Mouse (Mus musculus) Patski (cell line): ENCODE data around the gene Musk. TPM values are rescaled to one million over a fixed set of nuclear protein-coding genes. Genes with fewer than 3 reads are reported as not detected.

Experiments used
- ATAC-seq: fragments of 100-300 bp; one replicate; pipeline ENCODE4 v1.8.0; 2021
- CTCF ChIA-PET: fragments of 350-600 bp; sonication (Branson Sonifier 250); formaldehyde crosslinking; loops from one replicate; lab custom pipeline; 2022; ENCODE audit warnings: inconsistent platforms; lab: Charles Lee
- POLR2A ChIA-PET: fragments of 350-600 bp; sonication (Branson Sonifier 250); formaldehyde crosslinking; loops from one replicate; lab custom pipeline; 2022; ENCODE audit warnings: antibody characterized with exemption, inconsistent platforms; lab: Charles Lee
- DNase-seq: peaks from one replicate; pipeline ENCODE4 v3.0.0-alpha.2; 2011; ENCODE audit warnings: low read depth, low spot score
- H3K27me3 ChIP-seq: fragments of 371-371 bp; one replicate; pipeline ENCODE4 v1.5.1; 2021
- CTCF ChIP-seq: fragments of 100-300 bp; IDR thresholded peaks from one replicate; pipeline ENCODE4 v1.5.1; 2021
- in situ Hi-C: fragments of 300-500 bp; cut with MboI; formaldehyde crosslinking; loops from 3 replicates; pipeline ENCODE4 v1.11.1; 2018; ENCODE audit warnings: low pct_unique_long_range_greater_than_20kb, mixed read lengths
- polyA plus RNA-seq: library from polyadenylated mRNA; unstranded; gene quantifications from one replicate; pipeline ENCODE4 v1.2.3, GENCODE M21; 2021

The Musk gene
- polyA plus RNA-seq, 1 experiment from 2014 or later, result not detected

DNA sequence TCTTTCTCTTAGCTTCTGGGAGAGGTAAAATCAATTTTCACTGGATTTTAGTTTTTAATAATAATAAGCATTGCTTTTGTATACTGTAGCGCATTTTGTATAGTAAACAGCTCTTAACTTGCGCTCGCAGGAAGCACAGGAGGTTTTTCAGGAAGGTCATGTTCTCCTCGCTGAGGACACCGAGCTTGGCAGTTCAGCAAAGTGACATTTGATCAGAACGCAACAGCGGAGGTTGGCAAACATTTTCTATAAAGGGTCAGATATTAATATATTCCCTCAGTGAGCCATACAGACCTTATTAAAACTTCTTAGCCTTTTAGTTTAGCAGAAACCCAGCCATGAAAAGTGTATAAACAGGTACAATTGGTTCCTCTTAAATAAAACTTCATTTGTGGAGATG is 64.4 kb downstream of the Musk start:
- ChIA-PET CTCF (interaction anchor here (1.0 to 1.8 kb wide), 4 partner anchors 10 to 20 kb away, joined by 3 to 9 read pairs (median 3); no protein-coding TSS in a partner anchor), POLR2A (no interaction called here)
- no peaks in the 10 kb centered on the region for H3K27me3 ChIP-seq
- in situ Hi-C loops, result no loop called here
- DNase-seq (no peak), ATAC-seq (no peak)
- TF ChIP-seq CTCF, result no peak

DNA sequence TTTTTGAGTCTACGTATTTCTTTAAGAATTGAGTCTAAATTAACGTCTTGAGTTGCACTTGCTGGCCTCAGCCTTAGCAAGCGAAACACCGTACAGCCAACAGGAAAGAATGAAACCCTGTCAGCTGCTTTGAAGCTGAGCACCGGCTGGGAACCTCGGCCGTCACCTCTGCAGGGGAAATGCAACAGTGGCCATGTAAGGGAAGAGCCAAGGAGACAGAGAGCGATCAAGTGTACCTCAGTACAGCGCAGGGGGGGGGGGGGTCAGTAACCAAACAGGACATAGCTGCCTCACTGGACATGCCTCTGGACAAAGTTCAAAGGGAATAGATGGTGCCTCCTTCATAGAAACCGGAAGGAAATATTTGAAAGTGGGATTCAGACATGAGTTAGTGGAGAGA is 65.4 kb downstream of the Musk start:
- TF ChIP-seq CTCF, result no peak
- H3K27me3 ChIP-seq, result no peaks in the 10 kb centered on the region
- DNase-seq, result no peak
- CTCF ChIA-PET, result interaction anchor here (1.1 to 1.8 kb wide), 2 partner anchors 10 to 11 kb away, joined by 3 to 9 read pairs; no protein-coding TSS in a partner anchor
- in situ Hi-C loops, result no loop called here
- POLR2A ChIA-PET, result no interaction called here
- no peak for ATAC-seq

GRCm38 (mm10) chr4:58351590-58351989 is 65.8 kb downstream of the Musk start:
- no peaks in the 10 kb centered on the region for H3K27me3 ChIP-seq
- ATAC-seq, result no peak
- CTCF ChIA-PET, result no interaction called here
- TF ChIP-seq CTCF, result no peak
- POLR2A ChIA-PET, result no interaction called here
- in situ Hi-C loops, result no loop called here
- no peak for DNase-seq

DNA sequence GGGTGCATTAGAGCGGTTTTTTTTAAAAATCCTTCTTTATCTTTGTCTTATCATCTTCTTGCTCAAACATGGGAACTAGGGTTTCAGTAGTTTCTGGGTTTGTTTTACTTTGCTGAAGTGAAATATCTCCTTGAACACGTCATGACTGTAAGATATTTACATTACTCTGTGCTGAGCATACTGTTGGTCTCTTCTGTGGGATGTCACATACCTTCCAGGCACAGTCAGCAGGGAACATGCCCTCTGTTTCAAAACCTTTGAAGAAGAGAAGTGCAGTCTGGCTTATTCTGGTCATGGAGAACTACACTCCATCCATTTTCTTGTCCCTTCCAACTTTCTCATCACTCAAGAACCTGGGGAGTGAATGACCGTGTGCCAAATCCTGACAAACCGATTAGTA is 73.2 kb downstream of the Musk start:
- DNase-seq (no peak), ATAC-seq (no peak)
- TF ChIP-seq CTCF, result no peak
- ChIA-PET POLR2A (no interaction called here), CTCF (no interaction called here)
- in situ Hi-C loops, result no loop called here
- H3K27me3 ChIP-seq, result no peaks in the 10 kb centered on the region

DNA sequence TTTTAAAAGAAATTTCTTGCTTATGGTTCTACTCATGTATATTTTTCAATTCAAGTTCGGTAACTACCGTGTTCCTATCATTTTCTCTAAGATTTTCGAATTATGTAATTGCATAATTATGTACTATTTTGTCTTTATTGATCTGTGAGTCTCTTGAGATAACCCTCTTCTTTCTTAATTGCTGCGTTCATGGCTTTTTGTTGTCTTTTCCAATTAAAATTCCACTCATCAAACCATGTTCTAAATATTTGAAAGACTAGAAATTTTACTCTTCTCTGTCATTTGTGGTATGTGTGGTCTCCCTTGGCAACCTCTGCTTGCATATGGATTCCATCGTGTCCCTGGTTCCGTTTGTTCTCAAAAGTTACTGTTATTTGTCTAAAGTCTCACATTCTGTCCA is 79.6 kb downstream of the Musk start:
- no peaks in the 10 kb centered on the region for H3K27me3 ChIP-seq
- ChIA-PET CTCF (no interaction called here), POLR2A (interaction anchor here (0.7 kb wide), 1 partner anchor 335 kb away, joined by 5 read pairs; no protein-coding TSS in a partner anchor)
- TF ChIP-seq CTCF, result no peak
- in situ Hi-C loops, result no loop called here
- ATAC-seq (no peak), DNase-seq (no peak)

GRCm38 (mm10) chr4:58371106-58371505 is 85.3 kb downstream of the Musk start:
- in situ Hi-C loops, result no loop called here
- TF ChIP-seq CTCF, result no peak
- no peak for ATAC-seq
- ChIA-PET CTCF (no interaction called here), POLR2A (no interaction called here)
- no peaks in the 10 kb centered on the region for H3K27me3 ChIP-seq
- DNase-seq, result no peak

GRCm38 (mm10) chr4:58373599-58373998 is 87.8 kb downstream of the Musk start:
- H3K27me3 ChIP-seq, result no peaks in the 10 kb centered on the region
- CTCF ChIA-PET, result interaction anchor here (1.4 kb wide), 1 partner anchor 28 kb away, joined by 4 read pairs; no protein-coding TSS in a partner anchor
- POLR2A ChIA-PET, result no interaction called here
- in situ Hi-C loops, result no loop called here
- ATAC-seq (no peak), DNase-seq (no peak)
- TF ChIP-seq CTCF, result no peak

DNA sequence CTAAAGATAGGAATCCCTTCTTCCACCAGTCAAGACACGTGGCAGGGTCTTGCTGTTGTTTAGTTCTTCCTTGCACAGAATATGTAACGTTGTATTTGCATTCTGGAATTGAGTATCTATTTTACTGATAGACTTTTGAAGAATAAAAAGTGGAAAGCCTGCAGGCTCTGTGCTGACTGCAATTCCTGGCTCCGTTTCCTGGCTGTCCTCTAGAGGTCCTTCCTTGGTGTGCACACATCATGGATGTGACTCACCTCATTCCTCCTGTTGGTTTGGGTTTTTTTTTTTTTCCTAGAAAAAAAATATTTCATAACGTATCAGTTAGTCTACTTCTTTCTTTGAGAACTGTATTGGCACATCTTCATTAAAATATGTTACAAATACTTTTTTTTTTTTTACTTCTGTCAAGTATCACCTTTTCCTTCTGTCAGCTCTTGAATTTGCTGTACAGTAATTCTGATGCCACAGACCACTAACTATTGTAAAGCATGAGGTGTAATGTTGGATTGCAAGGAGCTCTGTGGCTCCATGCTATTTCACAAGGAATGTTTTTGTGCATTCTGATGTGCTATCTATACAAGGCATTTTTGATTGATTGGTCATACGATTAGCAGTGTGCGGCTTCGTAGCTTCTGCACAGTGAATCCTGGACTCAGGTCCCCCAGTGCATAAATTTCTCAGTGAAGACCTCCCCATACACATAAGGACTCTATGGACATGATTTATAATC is 88.5 kb downstream of the Musk start:
- ATAC-seq, result no peak
- no peak for DNase-seq
- ChIA-PET POLR2A (no interaction called here), CTCF (interaction anchor here (1.4 kb wide), 1 partner anchor 28 kb away, joined by 4 read pairs; no protein-coding TSS in a partner anchor)
- no peaks in the 10 kb centered on the region for H3K27me3 ChIP-seq
- in situ Hi-C loops, result no loop called here
- no peak for TF ChIP-seq CTCF

GRCm38 (mm10) chr4:58379186-58379585 is 93.4 kb downstream of the Musk start:
- DNase-seq (no peak), ATAC-seq (no peak)
- POLR2A ChIA-PET, result no interaction called here
- CTCF ChIA-PET, result no interaction called here
- TF ChIP-seq CTCF, result no peak
- in situ Hi-C loops, result no loop called here
- H3K27me3 ChIP-seq, result no peaks in the 10 kb centered on the region

- no peak for TF ChIP-seq CTCF
- ChIA-PET POLR2A (no interaction called here), CTCF (interaction anchor here (0.7 to 1.1 kb wide), 2 partner anchors 60 to 487 kb away, joined by 3 to 4 read pairs; no protein-coding TSS in a partner anchor)
- DNase-seq (no peak), ATAC-seq (no peak)
- H3K27me3 ChIP-seq, result no peaks in the 10 kb centered on the region
- in situ Hi-C loops, result no loop called here
Observed at GRCm38 (mm10) chr4:58400861-58401341, 115.1 kb downstream of the Musk start.

GRCm38 (mm10) chr4:58401973-58402501 is 116.3 kb downstream of the Musk start:
- POLR2A ChIA-PET, result no interaction called here
- in situ Hi-C loops, result no loop called here
- CTCF ChIA-PET, result interaction anchor here (0.7 to 1.4 kb wide), 3 partner anchors 11 to 133 kb away, joined by 3 to 4 read pairs (median 4); no protein-coding TSS in a partner anchor
- H3K27me3 ChIP-seq, result no peaks in the 10 kb centered on the region
- ATAC-seq, result peak; percentile 97
- peak; percentile 84 for DNase-seq
- TF ChIP-seq CTCF, result no peak
